Mouse (Mus musculus) erythroblast, embryonic 14.5 days (primary cell): Measurements from ENCODE around the gene Col6a3.

ENCODE experiments used
- GATA1 ChIP-seq: IDR thresholded peaks from 2 replicates; pipeline ENCODE4 v1.6.1; 2012; ENCODE audit warnings: low read length, inconsistent platforms, mixed read lengths
- TAL1 ChIP-seq: IDR thresholded peaks from 3 replicates; pipeline ENCODE4 v1.6.1; 2012; ENCODE audit warnings: low read length, inconsistent platforms, mixed read lengths

- TF ChIP-seq GATA1: no peak
- no peak for TF ChIP-seq TAL1
Observed at GRCm38 (mm10) chr1:90840250-90840649, 3.5 kb downstream of the Col6a3 start.
